ENCODE assay signal across 8 mouse cellular contexts in the genomic region with DNA sequence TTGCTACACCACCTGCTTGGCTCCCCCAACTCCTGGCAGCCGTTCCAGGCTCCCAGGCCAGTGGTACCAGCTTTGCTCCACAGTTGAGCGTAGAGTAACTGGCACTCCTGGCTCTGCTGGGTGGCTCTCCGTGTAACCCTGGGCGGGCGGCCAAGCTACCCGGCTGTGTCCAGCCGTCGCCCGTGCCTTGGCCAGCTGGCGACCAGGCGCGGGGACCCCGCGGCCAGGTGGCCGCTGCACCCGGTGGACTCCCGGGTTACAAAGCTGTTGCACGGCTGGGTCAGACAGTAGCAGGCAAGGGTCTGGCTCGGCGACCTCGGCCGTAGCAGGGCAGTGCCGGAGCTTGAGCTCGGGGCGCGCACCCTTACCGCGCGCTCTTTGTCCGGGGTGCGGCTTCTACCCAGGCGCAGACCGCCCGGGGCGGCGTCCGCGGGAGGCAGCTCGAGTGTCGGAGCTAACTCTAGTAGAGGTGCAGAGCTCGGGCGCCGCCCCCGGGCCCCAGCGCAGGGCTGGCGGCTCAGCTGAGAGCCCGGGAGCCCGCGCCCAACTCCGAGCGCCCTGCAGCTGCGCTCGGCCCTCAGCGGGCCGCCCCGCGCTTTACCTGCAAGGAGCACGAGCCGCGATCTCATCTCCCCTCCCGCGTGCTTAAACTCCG. TPM values are rescaled to one million over a fixed set of nuclear protein-coding genes. Genes with fewer than 3 reads are reported as not detected.
DNase-seq lines count a peak whose midpoint lies in the region; ATAC-seq and TF ChIP-seq lines count a peak whose summit lies in the region.

No protein-coding gene starts in this region.

- dilution Hi-C loops in CH12.LX (cut with MboI; ENCODE audit: extremely low pct_ligation_motif_present, extremely low pct_unique_long_range_greater_than_20kb, low sequenced_read_pairs), result no loop called here

- no peak for DNase-seq in CH12.LX (ENCODE audit: extremely low read depth)
- peak; percentile 86 for DNase-seq in adrenal gland, postnatal 25 days
- DNase-seq in heart, adult 8-10 months (ENCODE audit: low spot score), result peak; percentile 46
- DNase-seq in kidney, adult 2 months, result peak; percentile 94
- DNase-seq in limb, embryonic 14.5 days (ENCODE audit: low spot score), result peak; percentile 47
- DNase-seq in midbrain, postnatal 0 days (ENCODE audit: low spot score), result peak; percentile 80
- DNase-seq in spleen, postnatal 4 days (ENCODE audit: low spot score in 2 of 2), result peak; percentile 70 to 85

- H3K27ac ChIP-seq in CH12.LX (ENCODE audit: insufficient read depth, low read depth), result no peak overlapping the region
- H3K27ac ChIP-seq in embryonic facial prominence, embryonic 15.5 days (replicated peaks), result peak overlapping the region; percentile 95
- H3K27ac ChIP-seq in kidney, adult 2 months (ENCODE audit: insufficient read depth, low read depth, low read length), result peak overlapping the region; percentile 52
- H3K27ac ChIP-seq in limb, embryonic 14.5 days (replicated peaks; ENCODE audit: low read depth, low read length), result peak overlapping the region; percentile 90
- H3K27ac ChIP-seq in midbrain, postnatal 0 days (ENCODE audit: low read depth, low read length), result peak overlapping the region; percentile 86

- H3K4me3 ChIP-seq in CH12.LX (replicated peaks in 1 of 3; ENCODE audit: low read depth in 2 of 3, low read length in 2 of 3, poor library complexity in 1 of 3), result peak overlapping the region; percentile 53 to 75 (median 68)
- peak overlapping the region; percentile 78 for H3K4me3 ChIP-seq in embryonic facial prominence, embryonic 15.5 days (replicated peaks)
- peak overlapping the region; percentile 55 for H3K4me3 ChIP-seq in kidney, adult 2 months (ENCODE audit: insufficient read depth, low read depth, low read length)
- peak overlapping the region; percentile 80 for H3K4me3 ChIP-seq in limb, embryonic 14.5 days (replicated peaks; ENCODE audit: low read length)
- H3K4me3 ChIP-seq in midbrain, postnatal 0 days (ENCODE audit: low read depth, low read length), result peak overlapping the region; percentile 83

- H3K9me3 ChIP-seq in CH12.LX (replicated peaks; ENCODE audit: low read length), result no peaks in the 10 kb centered on the region
- no peaks in the 10 kb centered on the region for H3K9me3 ChIP-seq in embryonic facial prominence, embryonic 15.5 days (replicated peaks)
- no peaks in the 10 kb centered on the region for H3K9me3 ChIP-seq in limb, embryonic 14.5 days (ENCODE audit: control insufficient read depth, low read length)
- no peaks in the 10 kb centered on the region for H3K9me3 ChIP-seq in midbrain, postnatal 0 days (ENCODE audit: low read length)

- TF ChIP-seq RAD21 in CH12.LX (IDR thresholded peaks at IDR 0.05; ENCODE audit: low read depth, low read length), result no peak

- peak overlapping the region; percentile 90 for H3K4me2 ChIP-seq in CH12.LX (ENCODE audit: insufficient read depth, low read depth, poor library complexity, severe bottlenecking)
- H3K4me2 ChIP-seq in embryonic facial prominence, embryonic 15.5 days (replicated peaks), result peak overlapping the region; percentile 88
- H3K4me2 ChIP-seq in limb, embryonic 14.5 days (replicated peaks; ENCODE audit: low read depth, low read length, severe bottlenecking), result peak overlapping the region; percentile 89
- H3K4me2 ChIP-seq in midbrain, postnatal 0 days (ENCODE audit: low read depth, low read length, poor library complexity, severe bottlenecking), result peak overlapping the region; percentile 87

- H3K4me1 ChIP-seq in CH12.LX (ENCODE audit: control insufficient read depth in 1 of 2, insufficient read depth in 2 of 2), result peaks cover 11 to 47% of the 10 kb centered on the region in 2 experiments
- H3K4me1 ChIP-seq in embryonic facial prominence, embryonic 15.5 days, result peaks cover 17% of the 10 kb centered on the region
- peaks cover 9% of the 10 kb centered on the region; the same call in 1 of the 2 replicates for H3K4me1 ChIP-seq in kidney, adult 2 months (ENCODE audit: control insufficient read depth, insufficient read depth, low read length)
- H3K4me1 ChIP-seq in limb, embryonic 14.5 days (ENCODE audit: control insufficient read depth, insufficient read depth, low read length), result peaks cover 10% of the 10 kb centered on the region
- 0 out of 2 replicates have a peak, but pooled peaks cover 3% of the 10 kb centered on the region for H3K4me1 ChIP-seq in midbrain, postnatal 0 days (ENCODE audit: insufficient read depth, low read length)

- in situ Hi-C loops in CH12.LX (cut with MboI; ENCODE audit: low pct_ligation_motif_present, low pct_unique_long_range_greater_than_20kb, low sequenced_read_pairs), result no loop called here

- TF ChIP-seq EP300 in CH12.LX (IDR thresholded peaks at IDR 0.05; ENCODE audit: low read length), result no peak

- peak; percentile 89 for ATAC-seq in embryonic facial prominence, embryonic 15.5 days (ENCODE audit: insufficient number of reproducible peaks, low FRiP score, low TSS enrichment, low read depth)
- peak; percentile 83 for ATAC-seq in limb, embryonic 14.5 days (ENCODE audit: low FRiP score, low read depth)
- ATAC-seq in midbrain, postnatal 0 days (ENCODE audit: low FRiP score), result peak; percentile 67

- H3K79me2 ChIP-seq in CH12.LX (replicated peaks; ENCODE audit: control insufficient read depth, extremely low read depth, insufficient read depth, poor library complexity, severe bottlenecking), result no peaks in the 10 kb centered on the region

- H3K27me3 ChIP-seq in CH12.LX (replicated peaks), result peaks cover 20% of the 10 kb centered on the region
- no peaks in the 10 kb centered on the region for H3K27me3 ChIP-seq in embryonic facial prominence, embryonic 15.5 days
- H3K27me3 ChIP-seq in kidney, adult 2 months (replicated peaks; ENCODE audit: control insufficient read depth, insufficient read depth, low read length), result no peaks in the 10 kb centered on the region
- no peaks in the 10 kb centered on the region for H3K27me3 ChIP-seq in limb, embryonic 14.5 days (ENCODE audit: control insufficient read depth, insufficient read depth, low read length)
- H3K27me3 ChIP-seq in midbrain, postnatal 0 days (ENCODE audit: insufficient read depth, low read length), result no peaks in the 10 kb centered on the region; the same call in 1 of the 2 replicates

- peak overlapping the region; percentile 44; the same call in 1 of the 2 replicates for H3K9ac ChIP-seq in CH12.LX (ENCODE audit: insufficient read depth, low read depth)
- peak overlapping the region; percentile 73 for H3K9ac ChIP-seq in embryonic facial prominence, embryonic 15.5 days
- peak overlapping the region; percentile 88 for H3K9ac ChIP-seq in limb, embryonic 14.5 days (ENCODE audit: low read depth, low read length, severe bottlenecking)
- H3K9ac ChIP-seq in midbrain, postnatal 0 days (replicated peaks; ENCODE audit: low read length, poor library complexity, severe bottlenecking), result peak overlapping the region; percentile 74

- TF ChIP-seq CTCF in CH12.LX (conservative IDR thresholded peaks at IDR 0.05 in 1 of 2, IDR thresholded peaks at IDR 0.05 in 1 of 2; ENCODE audit: low read depth in 2 of 2, low read length in 2 of 2), result no peak
- no peak for TF ChIP-seq CTCF in kidney, adult 2 months (conservative IDR thresholded peaks at IDR 0.05; ENCODE audit: insufficient read depth, insufficient read length, low read depth, low read length)
- no peak for TF ChIP-seq CTCF in midbrain, postnatal 0 days (IDR thresholded peaks at IDR 0.05)

- no peak for TF ChIP-seq POLR2A in CH12.LX (IDR thresholded peaks at IDR 0.05; ENCODE audit: low read depth, low read length)
- TF ChIP-seq POLR2A in kidney, adult 2 months (IDR thresholded peaks at IDR 0.05; ENCODE audit: low read depth, low read length), result no peak
- no peak for TF ChIP-seq POLR2A in limb, embryonic 14.5 days (IDR thresholded peaks at IDR 0.05; ENCODE audit: borderline replicate concordance, extremely low read depth, insufficient read depth, insufficient read length)

- H3K36me3 ChIP-seq in CH12.LX (replicated peaks in 1 of 2; ENCODE audit: control insufficient read depth in 1 of 2, insufficient read depth in 1 of 2, low read length in 1 of 2), result no peaks in the 10 kb centered on the region
- no peaks in the 10 kb centered on the region for H3K36me3 ChIP-seq in embryonic facial prominence, embryonic 15.5 days
- H3K36me3 ChIP-seq in kidney, adult 2 months (ENCODE audit: control insufficient read depth, insufficient read depth, low read length), result no peaks in the 10 kb centered on the region
- no peaks in the 10 kb centered on the region for H3K36me3 ChIP-seq in limb, embryonic 14.5 days (ENCODE audit: control insufficient read depth, insufficient read depth, low read length)
- H3K36me3 ChIP-seq in midbrain, postnatal 0 days (ENCODE audit: insufficient read depth, low read length), result no peaks in the 10 kb centered on the region

- WGBS in embryonic facial prominence, embryonic 15.5 days, result 1% methylated on average over 48 of the region's 63 CpGs
- WGBS in kidney, adult 2 months, result under 1% methylated on average over 56 of the region's 63 CpGs
- WGBS in limb, embryonic 14.5 days, result under 1% methylated on average over 34 of the region's 63 CpGs
- WGBS in midbrain, postnatal 0 days, result 0% methylated on average over 54 of the region's 63 CpGs

TF ChIP-seq in CH12.LX, 34 proteins besides CTCF, POLR2A, EP300 and RAD21:
- peak; percentile 71 for TF ChIP-seq UBTF (IDR thresholded peaks at IDR 0.05; ENCODE audit: low read depth, low read length)
- TF ChIP-seq NELFE (IDR thresholded peaks at IDR 0.05; ENCODE audit: low read depth, low read length), result no peak; the same call in 1 of the 2 replicates
- no peak for TF ChIP-seq ZC3H11A (IDR thresholded peaks at IDR 0.05; ENCODE audit: low read depth, low read length)
- 0 out of 2 replicates have a peak, but pooled peaks have one; percentile 14 for TF ChIP-seq MYC (IDR thresholded peaks at IDR 0.05; ENCODE audit: low read depth, low read length)
- no peak for TF ChIP-seq GABPA (IDR thresholded peaks at IDR 0.05; ENCODE audit: insufficient replicate concordance, low read depth, low read length)
TF ChIP-seq in CH12.LX: peak in this region for 2.

RNA-seq across cellular contexts. Expression of a gene that starts 1.1 kb away (rescaled TPM):
- total RNA-seq in CH12.LX (2012; rRNA removed) (2.8 and 3.3 TPM in 2 replicates), CH12.LX (2014; rRNA removed) (2.7 and 3.0 TPM in 2 replicates)
- polyA plus RNA-seq in CH12.LX (2012; ENCODE audit: insufficient read length, low read depth), result 1.1 and 1.4 TPM in 2 replicates
- total RNA-seq in adrenal gland, postnatal 25 days (2021), result 22.3 and 22.6 TPM in 2 replicates
- 24.2 and 25.2 TPM in 2 replicates for polyA plus RNA-seq in embryonic facial prominence, embryonic 15.5 days (2015; fragmentation: Nextera tagmentation; extraction: Ambion mirVana)
- 10 to 100 TPM in 2 of 4 experiments, 1 to 10 TPM in 2; 7.6 to 12.6 (median 9.5) TPM for total RNA-seq in heart, adult 8-10 months (2022)
- 11.9 and 13.0 TPM in 2 replicates for polyA plus RNA-seq in kidney, adult 2 months (2012; rRNA removed)
- 20.9 and 27.8 TPM in 2 replicates for polyA plus RNA-seq in limb, embryonic 14.5 days (2012; rRNA removed)
- 25.5 and 29.4 TPM in 2 replicates for polyA plus RNA-seq in limb, embryonic 14.5 days (2014; fragmentation: Nextera tagmentation; extraction: Ambion mirVana)
- total RNA-seq in midbrain, postnatal 0 days (2014; rRNA removed), result 62.1 and 79.5 TPM in 2 replicates
- 32.2 and 32.9 TPM in 2 replicates for polyA plus RNA-seq in midbrain, postnatal 0 days (2015; fragmentation: Nextera tagmentation; extraction: Ambion mirVana)
